Mouse (Mus musculus): ENCODE measurements around the gene Suox. TPM values are rescaled to one million over a fixed set of nuclear protein-coding genes. Genes with fewer than 3 reads are reported as not detected.
"Not testable (repeated sequence)": the region's sequence is repeated elsewhere in the genome, so short reads cannot be mapped to it uniquely, and the experiment has no call there.

The Suox gene
- 10 to 100 TPM; 12.2 to 12.4 TPM for total RNA-seq (2021)
- long read RNA-seq, experiment 1, transcript Suox-201 (4 exons, 2,497 nt): major isoform, 9 of 11 reads
- long read RNA-seq, experiment 1, partial matches to known transcripts: 2 of 11 reads
- long read RNA-seq, experiment 1, other reads (novel, unspliced or antisense): 0 of 11 reads
- long read RNA-seq, experiment 2, transcript Suox-201 (4 exons, 2,497 nt): major isoform, 11 of 14 reads
- long read RNA-seq, experiment 2, partial matches to known transcripts: 3 of 14 reads
- long read RNA-seq, experiment 2, other reads (novel, unspliced or antisense): 0 of 14 reads

GRCm38 (mm10) chr10:128673763-128674468 lies at the start of gene Suox:
TSS of gene Suox (minus strand) at chr10:128674073.
- peak; percentile 73 to 79 for DNase-seq (ENCODE audit: low spot score in 2 of 2)

- no peak for DNase-seq (ENCODE audit: low spot score in 2 of 2)
Observed at GRCm38 (mm10) chr10:128715559-128716537, 42.0 kb upstream of the Suox start.

GRCm38 (mm10) chr10:128711318-128711717 lies 37.4 kb upstream of the Suox start:
- not testable (repeated sequence) for DNase-seq (ENCODE audit: low spot score in 2 of 2)

- DNase-seq (ENCODE audit: low spot score in 2 of 2): no peak
Observed at GRCm38 (mm10) chr10:128705317-128705693, 31.4 kb upstream of the Suox start.

GRCm38 (mm10) chr10:128704491-128705316 lies 30.8 kb upstream of the Suox start, which contains the start of gene Cdk2:
TSS of gene Cdk2 (minus strand) at chr10:128705031.
- peak; percentile 77 to 86 for DNase-seq (ENCODE audit: low spot score in 2 of 2)

- DNase-seq (ENCODE audit: low spot score in 2 of 2): no peak
Observed at GRCm38 (mm10) chr10:128703895-128704294, 30.0 kb upstream of the Suox start, which contains the start of gene Pmel. TSS of gene Pmel (plus strand) at chr10:128704195.

GRCm38 (mm10) chr10:128702328-128703007 lies 28.6 kb upstream of the Suox start:
- no peak for DNase-seq (ENCODE audit: low spot score in 2 of 2)

- DNase-seq (ENCODE audit: low spot score in 2 of 2): no peak
Observed at GRCm38 (mm10) chr10:128700712-128701111, 26.8 kb upstream of the Suox start.

- DNase-seq (ENCODE audit: low spot score in 2 of 2): no peak
Observed at GRCm38 (mm10) chr10:128699611-128700010, 25.7 kb upstream of the Suox start.

- DNase-seq (ENCODE audit: low spot score in 2 of 2): no peak
Observed at GRCm38 (mm10) chr10:128699006-128699405, 25.1 kb upstream of the Suox start.

- no peak for DNase-seq (ENCODE audit: low spot score in 2 of 2)
Observed at GRCm38 (mm10) chr10:128697072-128697725, 23.3 kb upstream of the Suox start.

GRCm38 (mm10) chr10:128695992-128696807 lies 22.3 kb upstream of the Suox start, which contains the start of gene Rab5b:
TSS of gene Rab5b (minus strand) at chr10:128696264.
- DNase-seq (ENCODE audit: low spot score in 2 of 2): peak; percentile 96 to 98

GRCm38 (mm10) chr10:128695411-128695991 lies 21.6 kb upstream of the Suox start:
- no peak for DNase-seq (ENCODE audit: low spot score in 2 of 2)

- DNase-seq (ENCODE audit: low spot score in 2 of 2): no peak
Observed at GRCm38 (mm10) chr10:128674469-128675008, 666 bp upstream of the Suox start.

GRCm38 (mm10) chr10:128671148-128671547 lies 2.7 kb downstream of the Suox start:
- no peak for DNase-seq (ENCODE audit: low spot score in 2 of 2)

GRCm38 (mm10) chr10:128668790-128669672 lies 4.8 kb downstream of the Suox start:
- DNase-seq (ENCODE audit: low spot score in 2 of 2): peak; percentile 71 to 76

GRCm38 (mm10) chr10:128665806-128666205 lies 8.1 kb downstream of the Suox start:
- no peak for DNase-seq (ENCODE audit: low spot score in 2 of 2)

Measured in left cerebral cortex, adult 18-20 months (tissue).